Mouse (Mus musculus): ENCODE measurements around the gene AC134908.4.
"Not testable (repeated sequence)": the region's sequence is repeated elsewhere in the genome, so short reads cannot be mapped to it uniquely, and the experiment has no call there.

Gene AC134908.4

DNA sequence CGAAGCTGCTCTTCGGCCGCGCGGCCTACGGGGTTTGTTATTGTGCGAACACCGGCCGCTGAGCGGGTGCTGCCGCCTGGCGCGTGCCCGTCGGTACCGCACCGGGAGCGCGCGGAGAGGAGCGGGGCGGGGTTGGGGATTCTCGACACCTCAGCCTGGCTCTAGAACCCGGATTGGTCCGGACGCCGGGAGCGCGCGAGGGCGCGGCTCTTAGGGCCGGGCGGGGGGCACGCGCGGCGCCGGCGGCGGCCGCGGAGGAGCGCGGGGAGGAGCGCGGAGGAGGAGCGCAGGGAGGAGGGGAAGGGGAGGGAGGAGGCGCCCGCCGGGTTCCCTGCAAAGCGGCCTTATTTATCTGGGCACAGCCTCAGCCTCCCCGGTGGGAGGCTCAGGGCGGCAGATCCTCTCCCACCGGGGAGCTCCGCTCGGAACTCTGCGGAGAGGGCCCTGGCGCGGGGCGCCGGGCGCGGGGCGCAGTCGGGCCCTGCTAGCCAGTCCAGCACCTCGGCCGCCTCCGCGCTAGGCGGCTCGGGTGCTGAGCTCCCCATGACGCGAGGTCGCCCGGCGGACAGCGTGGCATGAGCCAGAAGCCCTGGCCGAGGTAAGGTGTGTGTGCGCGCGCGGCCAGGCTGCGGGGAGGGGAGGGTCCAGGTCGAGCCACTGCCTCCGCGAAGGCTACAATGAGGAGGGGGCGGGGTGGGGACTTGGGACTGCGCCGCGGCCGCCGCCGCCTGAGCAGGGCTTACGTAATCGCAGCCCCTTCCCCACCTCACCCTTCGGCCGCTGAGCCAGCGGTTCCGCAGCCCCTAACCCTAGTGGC is 13.5 kb upstream of the AC134908.4 start, which contains the start of gene Fbxl16:
Gene Fbxl16, plus strand, starts transcription at position 297 of the 817 bp plus-strand sequence.
- DNase-seq (ENCODE audit: low read depth, low spot score): no peak

DNA sequence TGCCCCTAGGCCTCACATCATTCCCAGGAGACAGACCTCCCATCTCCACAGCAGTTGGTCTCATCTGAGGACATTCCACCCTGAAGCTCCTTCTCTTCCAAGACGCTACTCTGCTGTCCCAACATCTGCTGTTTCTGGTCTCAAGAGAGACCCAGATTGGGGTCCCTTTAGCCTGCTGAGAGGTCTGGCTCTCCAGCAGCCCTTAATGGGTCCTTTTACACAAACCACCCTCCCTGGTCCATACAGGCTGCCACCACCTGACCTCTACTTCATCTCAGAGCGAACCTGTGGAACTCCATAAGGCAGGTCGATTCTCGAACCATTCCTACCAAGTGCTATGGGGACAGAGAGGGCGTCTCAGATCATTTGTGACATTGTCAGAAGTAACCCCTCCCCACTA is 12.6 kb upstream of the AC134908.4 start:
- DNase-seq (ENCODE audit: low read depth, low spot score): no peak

DNA sequence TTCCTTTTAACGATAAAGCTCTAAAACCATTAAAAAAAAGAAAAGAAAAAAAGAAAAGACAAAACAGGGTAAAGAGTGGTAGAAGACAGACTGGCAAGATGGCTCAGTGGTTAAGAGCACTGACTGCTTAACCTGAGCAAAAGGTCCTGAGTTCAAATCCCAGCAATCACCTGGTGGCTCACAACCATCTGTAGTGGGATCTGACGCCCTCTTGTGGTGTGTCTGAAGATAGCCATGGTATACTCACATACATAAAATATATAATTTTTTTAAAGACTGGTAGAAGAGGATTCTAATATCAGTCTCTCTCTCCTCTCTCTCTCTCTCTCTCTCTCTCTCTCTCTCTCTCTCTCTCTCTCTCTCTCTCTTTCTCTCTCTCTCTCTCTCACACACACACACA is 12.0 kb upstream of the AC134908.4 start:
- not testable (repeated sequence) for DNase-seq (ENCODE audit: low read depth, low spot score)

DNA sequence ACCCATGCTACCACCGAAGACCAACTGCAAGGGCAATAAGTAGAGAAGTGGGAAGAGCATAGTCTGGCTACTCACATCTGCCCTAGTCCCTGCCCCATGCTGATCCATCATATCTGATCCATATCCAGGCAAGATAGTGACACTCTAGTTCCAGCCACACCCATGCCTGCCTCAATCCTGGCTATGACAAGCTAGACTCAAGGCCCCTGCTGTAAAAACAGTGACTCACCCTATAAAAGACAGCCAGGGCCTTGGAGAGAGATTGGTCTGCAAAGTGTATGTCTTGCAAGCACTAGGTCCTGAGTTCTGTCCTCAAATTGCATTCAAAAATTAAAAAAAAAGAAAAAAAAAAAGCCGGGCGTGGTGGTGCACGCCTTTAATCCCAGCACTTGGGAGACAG is 11.0 kb upstream of the AC134908.4 start:
- no peak for DNase-seq (ENCODE audit: low read depth, low spot score)

DNA sequence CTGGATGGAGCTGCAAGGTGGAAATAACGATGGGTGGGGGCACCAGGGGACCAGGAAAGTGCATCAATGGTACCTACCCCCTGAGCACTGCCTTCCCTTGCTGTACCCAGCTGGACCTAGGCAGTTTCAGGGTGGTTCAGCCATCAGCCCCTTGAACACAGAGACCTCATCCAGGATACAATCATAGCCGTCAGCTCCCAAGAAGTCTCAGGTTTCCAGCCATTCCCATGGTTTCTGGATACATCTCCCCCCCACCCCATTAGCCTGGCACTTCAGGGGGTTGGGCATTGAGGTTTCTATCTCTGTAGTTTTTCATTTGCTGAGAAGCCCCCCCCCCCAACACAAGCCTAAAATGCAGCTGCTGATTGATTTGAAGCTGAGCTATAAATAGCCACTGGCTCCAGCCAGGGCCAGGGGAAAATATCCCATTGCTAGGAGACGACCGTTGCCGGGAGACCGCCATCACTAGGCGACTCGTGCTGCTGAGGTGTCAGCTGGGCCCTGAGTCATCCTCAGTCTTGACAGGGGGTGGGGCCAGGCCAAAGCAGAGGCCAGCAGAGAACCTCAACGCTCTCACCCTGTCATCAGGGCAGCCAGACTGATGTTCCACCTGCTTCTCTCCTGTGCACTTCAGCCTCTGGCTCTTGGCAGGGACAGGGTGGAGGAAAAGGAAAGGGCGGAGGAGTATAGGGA is 7.5 kb upstream of the AC134908.4 start:
- DNase-seq (ENCODE audit: low read depth, low spot score): no peak

DNA sequence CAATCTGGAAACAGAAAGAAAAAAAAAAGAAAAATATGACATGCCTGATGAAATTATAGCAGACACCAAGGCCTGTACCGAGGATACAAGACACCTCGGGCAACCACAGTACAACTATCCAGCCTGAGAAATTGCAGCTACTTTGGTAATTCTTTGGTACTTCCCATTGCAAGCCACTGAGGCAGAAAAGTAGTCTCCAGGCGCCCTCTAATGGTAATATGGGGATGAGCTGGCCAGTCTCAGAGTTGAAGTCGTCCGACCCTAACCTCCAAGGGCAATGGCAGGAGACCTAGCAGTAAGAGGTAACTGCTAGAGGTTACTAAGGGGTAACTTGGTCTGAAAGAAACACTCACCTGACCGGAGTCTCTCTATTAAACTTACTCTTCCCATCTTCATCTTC is 5.6 kb upstream of the AC134908.4 start:
- no peak for DNase-seq (ENCODE audit: low read depth, low spot score)

DNA sequence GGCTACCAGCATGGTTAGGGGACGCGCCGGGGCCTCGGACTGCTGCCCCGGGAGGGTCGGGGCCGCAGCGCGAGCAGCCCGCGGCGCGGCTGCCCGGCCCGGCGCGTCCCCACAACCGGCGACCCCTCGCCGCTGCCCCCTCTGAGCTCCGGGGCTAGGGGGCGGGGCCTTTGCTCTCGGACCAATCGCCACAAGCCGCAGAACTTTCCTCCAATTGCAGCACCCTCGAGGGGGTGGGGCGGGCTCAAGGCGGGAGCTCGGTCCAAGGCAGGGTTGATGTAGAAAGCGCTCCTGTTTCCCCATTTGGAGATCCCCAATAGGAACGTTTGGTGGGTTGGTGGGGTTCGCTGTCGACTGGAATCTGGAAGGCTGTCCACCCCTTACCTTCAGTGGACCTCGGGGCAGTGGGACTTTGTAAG is 1.5 kb upstream of the AC134908.4 start, which contains the start of gene Metrn:
Gene Metrn, minus strand, starts transcription at position 186 of the 419 bp plus-strand sequence.
- no peak for DNase-seq (ENCODE audit: low read depth, low spot score)

DNA sequence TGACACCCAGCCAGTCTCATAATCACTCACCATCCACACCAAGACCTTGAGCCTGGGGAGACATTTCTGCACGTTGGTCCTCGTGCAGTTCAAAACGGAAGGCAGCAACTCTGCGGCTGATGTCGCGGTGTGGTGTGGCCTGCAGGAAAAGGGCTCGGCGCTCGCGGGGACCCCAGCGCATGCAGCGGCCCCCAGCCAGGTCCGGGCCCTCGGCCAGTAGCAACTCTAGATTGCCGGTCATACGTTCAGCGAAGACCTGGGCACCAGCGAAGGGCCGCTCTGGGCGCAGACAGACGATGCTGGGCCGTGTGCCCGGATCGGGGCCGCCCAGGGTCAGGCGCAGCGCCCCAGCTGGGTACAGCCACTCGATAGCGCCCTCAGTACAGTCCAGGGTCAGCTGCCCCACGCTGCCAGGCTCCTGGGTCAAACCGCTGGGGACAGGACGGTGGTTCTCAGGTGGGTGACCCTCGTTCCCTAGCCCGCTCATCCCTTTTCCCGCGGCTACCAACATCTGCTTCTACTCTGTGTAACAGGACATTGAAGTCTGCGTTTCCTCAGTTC is 832 bp upstream of the AC134908.4 start:
- no peak for DNase-seq (ENCODE audit: low read depth, low spot score)

DNA sequence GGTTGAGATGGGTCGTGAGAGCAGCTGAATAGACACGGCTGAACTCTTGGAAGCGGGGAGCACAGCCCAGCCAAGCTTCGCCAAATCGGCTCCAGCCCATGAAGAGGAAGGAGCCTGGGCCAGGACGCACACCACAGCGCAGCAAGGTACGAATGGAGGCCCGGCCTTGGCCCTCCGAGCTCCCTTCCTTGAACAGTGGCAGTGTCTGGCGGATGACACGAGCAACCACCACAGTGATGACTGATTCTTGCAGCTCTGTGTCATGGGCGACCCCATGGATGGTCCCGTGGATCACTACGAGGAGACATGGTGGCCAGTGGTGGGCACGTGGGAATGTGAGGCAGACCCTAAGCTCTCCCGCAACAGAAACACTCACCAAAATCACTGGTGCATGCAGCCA is 461 bp downstream of the AC134908.4 start:
- no peak for DNase-seq (ENCODE audit: low read depth, low spot score)

DNA sequence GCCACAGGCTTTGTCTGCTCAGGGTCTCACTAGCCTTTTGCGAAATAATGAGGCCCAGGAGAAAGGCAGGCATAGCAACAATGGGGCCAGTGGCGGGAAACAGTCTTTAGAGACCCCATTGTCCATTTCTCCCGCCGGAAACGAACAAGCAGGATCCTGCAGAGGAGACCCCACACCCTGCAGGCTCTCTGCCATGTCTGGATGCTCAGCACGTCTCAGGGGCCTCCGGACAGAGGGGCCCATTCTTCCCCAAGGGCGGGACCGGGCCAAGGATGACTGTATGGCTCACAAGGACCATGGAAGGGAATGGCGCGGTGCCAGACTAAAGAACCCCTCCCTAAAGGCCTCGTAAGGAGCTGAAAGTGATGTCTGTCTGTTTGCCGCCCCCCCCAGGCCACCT is 1.3 kb downstream of the AC134908.4 start:
- no peak for DNase-seq (ENCODE audit: low read depth, low spot score)

DNA sequence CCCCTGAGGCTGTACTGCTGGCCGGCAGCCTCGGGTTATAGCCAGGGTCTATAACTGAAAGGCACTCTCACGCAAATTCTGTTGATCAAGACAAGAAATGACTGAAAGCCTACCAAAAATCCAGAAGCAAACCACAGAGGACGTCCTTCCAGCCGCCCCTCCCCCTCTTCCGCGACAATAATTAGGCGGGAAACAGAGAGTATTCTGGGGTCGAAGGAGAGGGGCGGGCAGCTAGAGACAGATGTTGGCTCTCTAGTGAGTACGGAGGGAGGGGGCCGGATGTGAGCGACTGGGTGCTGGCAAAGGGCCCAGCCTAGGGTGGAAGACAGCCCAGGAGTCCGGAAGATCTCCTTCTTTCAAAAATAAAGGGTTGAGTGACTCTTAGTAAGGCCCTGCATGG is 2.8 kb downstream of the AC134908.4 start, which contains the start of gene Fam173a:
Gene Fam173a, minus strand, starts transcription at position 287 of the 400 bp plus-strand sequence.
- no peak for DNase-seq (ENCODE audit: low read depth, low spot score)

DNA sequence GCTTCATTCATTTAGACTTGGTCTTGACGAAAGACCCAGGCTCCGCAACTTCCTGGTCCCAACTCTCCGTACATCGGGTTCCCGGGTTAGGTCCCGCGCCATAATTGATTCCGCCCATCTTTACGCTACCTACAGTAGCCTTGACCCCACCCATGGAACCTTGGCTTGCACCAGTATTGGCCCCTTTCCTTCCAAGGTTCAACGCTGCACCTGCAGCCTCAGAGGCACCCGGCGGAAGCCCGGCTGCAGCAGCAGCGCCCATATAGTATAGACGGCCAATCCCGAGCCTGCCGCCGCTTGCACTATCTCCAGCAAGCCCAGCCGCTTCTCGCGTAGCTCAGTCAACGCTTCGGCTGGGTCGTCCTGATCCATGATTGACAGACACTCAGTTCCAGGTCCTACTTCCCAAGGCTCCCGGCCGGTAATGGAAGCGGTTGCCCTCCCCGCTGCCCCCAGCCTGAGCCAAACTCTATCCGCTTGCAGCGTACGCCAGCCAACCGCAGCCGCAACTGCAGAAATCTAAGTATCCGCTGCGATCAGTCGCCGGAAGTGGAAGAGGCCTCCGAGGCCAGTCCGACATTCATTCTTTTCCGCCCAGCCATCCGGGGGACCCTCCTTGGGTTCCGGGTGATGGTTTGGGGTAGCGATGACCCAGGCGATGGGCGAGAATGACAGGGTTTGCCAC is 3.5 kb downstream of the AC134908.4 start:
- no peak for DNase-seq (ENCODE audit: low read depth, low spot score)

DNA sequence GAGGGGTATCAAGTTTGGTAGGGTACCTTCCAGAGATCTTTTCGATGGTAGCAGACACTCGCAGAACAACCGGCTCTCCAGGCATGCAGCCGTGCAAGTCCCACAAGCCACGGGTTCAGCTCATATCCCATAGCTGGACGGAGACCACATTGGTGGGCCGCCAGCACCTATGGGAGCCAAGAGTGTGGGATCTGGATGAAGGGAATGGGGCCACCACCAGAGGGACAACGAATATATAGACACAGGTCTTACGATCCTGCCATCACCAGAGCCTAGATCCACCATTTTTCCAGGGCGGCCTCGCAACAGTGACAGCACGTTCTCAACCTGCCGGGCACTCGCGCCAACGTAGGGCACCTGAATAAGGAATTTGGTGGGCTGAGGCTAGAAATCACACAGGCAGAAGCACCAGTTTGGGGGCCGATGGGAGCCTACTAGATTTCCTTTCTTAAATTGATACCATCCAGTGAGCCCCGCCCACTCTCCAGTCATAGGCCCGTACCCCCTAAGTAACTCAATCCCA is 4.1 kb downstream of the AC134908.4 start:
- no peak for DNase-seq (ENCODE audit: low read depth, low spot score)

DNA sequence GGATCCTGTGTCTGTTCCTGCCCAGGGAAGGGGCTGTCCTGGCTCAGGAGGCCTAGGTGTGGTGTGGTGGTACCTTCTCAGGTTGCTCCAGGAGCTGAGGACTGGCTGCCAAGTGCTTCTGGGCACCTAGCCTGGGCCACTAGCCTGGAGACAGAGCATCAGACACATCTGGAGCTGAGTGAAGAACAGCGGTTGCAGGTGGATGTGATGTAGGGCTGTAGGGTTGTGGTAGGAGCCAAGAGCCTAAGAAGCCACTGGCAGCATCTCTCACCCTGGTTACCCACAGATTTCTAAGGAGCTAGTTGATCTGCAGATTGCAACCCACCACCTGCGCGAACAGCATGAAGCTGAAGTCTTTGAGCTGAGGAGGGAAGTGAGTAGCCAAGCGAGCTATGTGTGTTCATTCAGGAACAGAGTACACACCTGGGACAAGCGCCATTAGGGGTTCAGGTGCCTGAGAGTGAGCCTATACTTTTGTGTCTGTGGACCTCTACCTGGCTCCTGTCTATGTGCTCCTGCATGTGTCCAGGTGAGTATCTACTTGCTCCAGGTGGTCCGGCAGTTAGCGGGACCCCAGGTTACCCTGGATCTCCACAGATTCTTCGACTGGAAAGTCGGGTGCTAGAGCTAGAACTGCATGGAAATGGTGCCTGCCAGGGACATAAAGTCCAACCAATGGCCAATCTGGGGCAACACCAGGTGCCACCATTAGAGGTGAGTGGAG is 8.5 kb downstream of the AC134908.4 start:
- no peak for DNase-seq (ENCODE audit: low read depth, low spot score)

DNA sequence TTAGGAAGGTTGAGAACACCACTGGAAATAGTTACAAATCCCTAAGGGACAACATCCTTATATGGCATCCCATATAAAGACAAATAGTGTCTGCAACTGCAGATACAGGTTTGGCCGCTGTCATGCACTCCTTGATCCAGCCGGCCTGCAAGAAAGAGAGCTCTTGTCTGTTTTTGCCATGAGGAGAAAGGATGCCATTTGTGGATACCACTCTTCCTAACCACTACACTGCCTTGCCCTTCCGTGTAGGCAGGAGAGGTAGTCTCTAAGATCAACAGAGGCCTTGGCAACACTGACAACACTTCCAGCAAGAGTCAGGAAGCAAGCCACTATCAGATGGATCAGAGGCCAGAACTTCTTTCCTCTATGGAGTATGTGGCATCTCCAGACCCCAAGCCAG is 9.2 kb downstream of the AC134908.4 start, which contains the start of gene Ccdc78:
Gene Ccdc78, plus strand, starts transcription at position 301 of the 400 bp plus-strand sequence.
- no peak for DNase-seq (ENCODE audit: low read depth, low spot score)

DNA sequence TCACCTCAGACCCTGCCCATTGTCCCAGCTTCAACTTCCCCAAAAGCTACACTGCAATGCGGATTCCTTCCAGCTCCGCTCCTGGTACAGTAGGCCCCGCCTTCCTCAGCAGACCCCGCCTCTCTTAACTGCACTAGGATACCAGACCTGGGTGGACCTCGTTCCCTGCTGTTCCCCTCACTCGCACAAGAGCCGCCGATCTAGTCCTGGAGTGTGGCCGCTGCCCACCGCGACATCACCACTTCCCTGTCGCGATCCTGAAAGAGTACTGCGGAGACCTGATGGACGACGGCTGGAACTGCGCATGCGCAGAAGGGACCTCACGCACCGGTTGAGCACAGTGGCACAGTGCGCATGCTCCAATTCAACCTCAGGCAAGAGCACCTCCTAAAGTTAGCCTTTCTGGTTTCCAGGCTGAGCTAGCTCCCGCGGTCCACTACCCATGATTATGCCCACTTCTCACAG is 10.1 kb downstream of the AC134908.4 start, which contains the start of gene Haghl:
Gene Haghl, minus strand, starts transcription at position 393 of the 465 bp plus-strand sequence.
- DNase-seq (ENCODE audit: low read depth, low spot score): peak; percentile 90

DNA sequence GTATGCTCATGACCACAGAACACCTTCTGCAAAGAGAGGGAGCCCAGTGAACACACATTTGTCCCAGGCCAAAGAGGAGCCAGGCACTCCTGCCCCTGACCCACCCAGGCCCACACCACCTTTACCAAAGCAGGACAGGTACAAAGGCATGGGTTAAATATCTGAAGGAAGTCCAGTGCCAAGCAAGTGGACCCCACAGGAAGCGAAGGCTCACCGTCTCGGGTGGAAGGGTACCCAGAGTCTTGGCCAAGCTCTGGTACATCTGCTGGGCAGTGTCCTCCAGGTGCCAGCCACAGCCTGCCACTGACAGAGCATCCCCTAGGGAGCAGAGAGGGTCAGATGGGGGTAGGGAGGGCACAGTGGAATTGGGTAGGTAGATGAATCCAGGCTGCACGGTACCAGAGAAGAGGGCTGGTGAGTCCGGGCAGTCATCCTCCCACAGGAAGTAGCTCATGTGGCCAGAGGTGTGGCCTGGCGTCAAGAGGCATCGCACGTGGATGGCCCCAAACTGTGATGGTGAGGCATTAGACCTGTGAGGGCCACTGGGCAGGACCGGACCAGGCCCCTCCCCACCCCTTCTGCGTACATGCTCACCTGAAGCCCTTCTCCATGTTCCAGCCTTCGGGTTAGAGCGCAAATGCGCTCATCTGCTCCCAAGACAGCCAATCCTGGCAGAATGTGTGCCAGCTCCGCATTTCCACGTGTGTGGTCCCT is 11.4 kb downstream of the AC134908.4 start:
- DNase-seq (ENCODE audit: low read depth, low spot score): no peak

DNA sequence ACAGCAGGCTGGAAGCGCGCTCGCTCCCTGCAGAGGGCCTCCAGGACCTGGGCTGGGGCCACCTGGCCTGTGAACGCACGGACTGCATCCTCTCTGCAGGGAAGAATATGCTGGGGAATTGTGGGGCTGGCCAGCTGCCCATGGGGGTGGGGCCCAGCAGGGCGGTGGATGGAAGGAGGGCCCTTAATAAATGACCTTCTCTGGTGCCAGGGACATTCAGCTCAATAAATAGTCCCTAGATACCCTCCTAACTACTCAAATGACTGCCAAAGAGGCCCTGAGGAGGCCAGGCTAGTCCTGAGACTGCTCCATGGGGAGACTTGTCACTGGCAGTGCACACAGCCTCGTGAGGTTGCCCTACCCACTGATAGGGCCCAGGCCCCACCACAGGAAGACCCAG is 12.4 kb downstream of the AC134908.4 start:
- no peak for DNase-seq (ENCODE audit: low read depth, low spot score)

DNA sequence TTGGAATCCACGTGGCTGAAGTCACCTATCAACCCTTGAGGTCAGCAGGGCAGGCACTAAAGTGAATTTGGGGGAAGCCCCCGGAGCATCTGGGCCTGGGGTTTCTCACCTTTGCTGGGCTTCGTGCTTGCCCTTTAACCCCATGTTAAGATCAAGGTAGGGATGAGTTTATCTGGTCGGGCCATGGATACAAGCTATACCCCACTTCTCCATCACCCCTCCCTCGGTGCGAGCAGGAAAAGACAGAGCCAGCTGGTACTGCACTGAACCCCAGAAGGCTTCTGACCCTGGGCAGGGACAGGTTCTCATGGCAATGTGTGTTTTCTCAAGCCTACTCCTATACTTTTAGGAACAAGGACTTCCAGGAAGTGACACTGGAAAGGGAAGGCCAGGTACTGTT is 14.1 kb downstream of the AC134908.4 start:
- no peak for DNase-seq (ENCODE audit: low read depth, low spot score)

DNA sequence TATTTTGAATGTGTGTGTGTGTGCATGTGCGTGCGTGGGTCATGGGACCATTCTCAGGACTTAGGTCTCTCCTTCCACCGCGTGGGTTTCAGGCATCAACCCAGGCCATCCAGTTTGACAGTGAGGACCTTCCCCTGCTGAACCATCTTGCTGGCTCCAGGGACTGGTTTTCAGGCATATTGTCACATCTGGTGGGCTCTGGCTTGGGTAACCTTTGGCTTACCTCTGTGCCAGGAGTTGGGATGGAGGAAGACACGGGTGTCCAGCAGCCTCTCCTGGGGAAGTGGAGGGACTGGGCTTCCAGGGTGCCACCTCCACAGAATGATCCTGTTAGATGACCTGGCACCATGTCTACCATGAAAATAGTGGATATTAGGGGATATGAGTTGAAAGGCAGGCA is 17.5 kb downstream of the AC134908.4 start:
- DNase-seq (ENCODE audit: low read depth, low spot score): no peak
